Mouse (Mus musculus) C2C12 (cell line): ENCODE results near the gene Anks1.

Source experiments
- CEBPB ChIP-seq: IDR thresholded peaks from one replicate; pipeline ENCODE4 v1.6.1; 2011; ENCODE audit warnings: low read depth, mild to moderate bottlenecking, control low read depth, moderate library complexity
- CTCF ChIP-seq: IDR thresholded peaks from one replicate; pipeline ENCODE4 v1.5.1; 2011; ENCODE audit not compliant: control insufficient read depth, insufficient read depth, insufficient read length
- FOSL1 ChIP-seq: IDR thresholded peaks from one replicate; pipeline ENCODE4 v1.8.0; 2011; ENCODE audit warnings: mild to moderate bottlenecking, low read length; ENCODE audit not compliant: poor library complexity, insufficient read depth, severe bottlenecking
- MAX ChIP-seq: IDR thresholded peaks from one replicate; pipeline ENCODE4 v1.6.1; 2011; ENCODE audit warnings: mild to moderate bottlenecking, control low read depth
- MYOD1 ChIP-seq: IDR thresholded peaks from one replicate; pipeline ENCODE4 v1.6.1; 2011; ENCODE audit warnings: low read depth; ENCODE audit not compliant: control insufficient read depth, insufficient read length
- MYOG ChIP-seq: IDR thresholded peaks from one replicate; pipeline ENCODE4 v1.6.1; 2011; ENCODE audit not compliant: control insufficient read depth, insufficient read length; ENCODE audit errors: extremely low read depth
- USF1 ChIP-seq: IDR thresholded peaks from one replicate; pipeline ENCODE4 v1.6.1; 2011; ENCODE audit warnings: low read depth, mild to moderate bottlenecking, control low read depth, moderate library complexity

- TF ChIP-seq MAX (no peak), CTCF (no peak), MYOG (no peak), USF1 (no peak), CEBPB (no peak), FOSL1 (no peak), MYOD1 (no peak)
These were observed 43.6 kb upstream of the Anks1 start for GRCm38 (mm10) chr17:27865461-27865860.
